Mouse (Mus musculus) embryonic facial prominence, embryonic 15.5 days (tissue): ENCODE measurements around the gene Gpha2. TPM values are rescaled to one million over a fixed set of nuclear protein-coding genes. Genes with fewer than 3 reads are reported as not detected.
A peak's percentile ranks its signal among the peaks of the same experiment; 100 is the strongest.

Experiments
- ATAC-seq: fragments of 200-750 bp; cut with Nextera tagmentation; 2 replicates; pipeline ENCODE4 v1.8.0; 2017; ENCODE audit warnings: low read depth, moderate TSS enrichment; ENCODE audit not compliant: insufficient number of reproducible peaks, low FRiP score, low TSS enrichment
- H3K27ac ChIP-seq: fragments of 300-500 bp; sonication (generic); replicated peaks from 2 replicates; pipeline ENCODE4 v1.5.1; 2015; ENCODE audit warnings: mild to moderate bottlenecking, inconsistent platforms
- H3K27me3 ChIP-seq: fragments of 300-500 bp; sonication (generic); 2 replicates; pipeline ENCODE4 v1.6.1; 2015; ENCODE audit warnings: inconsistent platforms
- H3K36me3 ChIP-seq: fragments of 300-500 bp; sonication (generic); 2 replicates; pipeline ENCODE4 v1.6.1; 2015; ENCODE audit warnings: mild to moderate bottlenecking, inconsistent platforms
- H3K4me1 ChIP-seq: fragments of 300-500 bp; sonication (generic); 2 replicates; pipeline ENCODE4 v1.6.1; 2015; ENCODE audit warnings: inconsistent platforms
- H3K4me2 ChIP-seq: fragments of 300-500 bp; sonication (generic); replicated peaks from 2 replicates; pipeline ENCODE4 v1.6.1; 2015; ENCODE audit warnings: mild to moderate bottlenecking, inconsistent platforms
- H3K4me3 ChIP-seq: fragments of 300-500 bp; sonication (generic); replicated peaks from 2 replicates; pipeline ENCODE4 v1.5.1; 2015; ENCODE audit warnings: mild to moderate bottlenecking, inconsistent platforms
- H3K9ac ChIP-seq: fragments of 300-500 bp; sonication (generic); 2 replicates; pipeline ENCODE4 v1.6.1; 2015; ENCODE audit warnings: inconsistent platforms
- H3K9me3 ChIP-seq: fragments of 300-500 bp; sonication (generic); replicated peaks from 2 replicates; pipeline ENCODE4 v1.6.1; 2016; ENCODE audit warnings: inconsistent platforms
- WGBS: fragments of 180-500 bp; shearing (Covaris S2); methylation state at CpG from one replicate; pipeline ENCODE4 v1.1.7; 2015; 5-methylcytosine and 5-hydroxymethylcytosine counted together
- polyA plus RNA-seq: library from polyadenylated mRNA; unstranded; fragments of >200 nt; fragmentation: Nextera tagmentation; extraction: Ambion mirVana; gene quantifications from 2 replicates; pipeline ENCODE4 v1.2.1, GENCODE M21; 2015

Gene Gpha2
- polyA plus RNA-seq, 1 experiment from 2014 or later = 3.3 TPM

- Histone ChIP-seq H3K4me1 (peaks cover 4% of the 10 kb centered on the region), H3K36me3 (peaks cover 15% of the 10 kb centered on the region), H3K9ac (no peak overlapping the region), H3K27me3 (no peaks in the 10 kb centered on the region), H3K9me3 (no peaks in the 10 kb centered on the region), H3K27ac (no peak overlapping the region), H3K4me3 (no peak overlapping the region), H3K4me2 (no peak overlapping the region)
- 66% methylated on average over 6 of the region's 6 CpGs for WGBS
- no peak for ATAC-seq
Observed at GRCm38 (mm10) chr19:6265727-6266182, 39.6 kb downstream of the Gpha2 start.

GRCm38 (mm10) chr19:6267306-6268169, 41.4 kb downstream of the Gpha2 start:
- WGBS = 68% methylated on average over 11 of the region's 11 CpGs
- Histone ChIP-seq H3K27ac (no peak overlapping the region), H3K9me3 (no peaks in the 10 kb centered on the region), H3K4me3 (no peak overlapping the region), H3K4me2 (no peak overlapping the region), H3K27me3 (no peaks in the 10 kb centered on the region; the same call in 1 of the 2 replicates), H3K4me1 (peaks cover 8% of the 10 kb centered on the region), H3K9ac (no peak overlapping the region), H3K36me3 (no peaks in the 10 kb centered on the region)
- no peak for ATAC-seq

- H3K4me1 ChIP-seq = peaks cover 8% of the 10 kb centered on the region
- 12% methylated on average over 8 of the region's 8 CpGs for WGBS
- H3K9ac ChIP-seq = no peak overlapping the region
- H3K4me2 ChIP-seq = no peak overlapping the region
- no peak overlapping the region for H3K27ac ChIP-seq
- no peaks in the 10 kb centered on the region for H3K9me3 ChIP-seq
- no peaks in the 10 kb centered on the region; the same call in 1 of the 2 replicates for H3K27me3 ChIP-seq
- H3K36me3 ChIP-seq = no peaks in the 10 kb centered on the region
- peak; percentile 52; the same call in 1 of the 2 replicates for ATAC-seq
- no peak overlapping the region for H3K4me3 ChIP-seq
Observed at GRCm38 (mm10) chr19:6268170-6268528, 42.0 kb downstream of the Gpha2 start.

- no peaks in the 10 kb centered on the region; the same call in 1 of the 2 replicates for H3K27me3 ChIP-seq
- H3K9ac ChIP-seq = no peak overlapping the region
- no peak overlapping the region for H3K4me2 ChIP-seq
- ATAC-seq = no peak
- H3K9me3 ChIP-seq = no peaks in the 10 kb centered on the region
- peaks cover 8% of the 10 kb centered on the region for H3K4me1 ChIP-seq
- WGBS = 72% methylated on average over 7 of the region's 7 CpGs
- H3K27ac ChIP-seq = no peak overlapping the region
- no peak overlapping the region for H3K4me3 ChIP-seq
- H3K36me3 ChIP-seq = no peaks in the 10 kb centered on the region
Observed at GRCm38 (mm10) chr19:6268670-6269132, 42.5 kb downstream of the Gpha2 start.

- Histone ChIP-seq H3K27me3 (no peaks in the 10 kb centered on the region; the same call in 1 of the 2 replicates), H3K9me3 (no peaks in the 10 kb centered on the region), H3K4me1 (peaks cover 8% of the 10 kb centered on the region), H3K4me2 (no peak overlapping the region), H3K9ac (no peak overlapping the region), H3K27ac (no peak overlapping the region), H3K4me3 (no peak overlapping the region), H3K36me3 (no peaks in the 10 kb centered on the region)
- WGBS = 87% methylated on average over 8 of the region's 8 CpGs
- ATAC-seq = no peak
Observed at GRCm38 (mm10) chr19:6269798-6270475, 43.8 kb downstream of the Gpha2 start.

- 58% methylated on average over 9 of the region's 9 CpGs for WGBS
Observed at GRCm38 (mm10) chr19:6270661-6271060, 44.5 kb downstream of the Gpha2 start.

GRCm38 (mm10) chr19:6271206-6271605, 45.0 kb downstream of the Gpha2 start:
- H3K4me1 ChIP-seq = peaks cover 19% of the 10 kb centered on the region
- 34% methylated on average over 8 of the region's 8 CpGs for WGBS
- no peak overlapping the region for H3K9ac ChIP-seq
- H3K4me2 ChIP-seq = no peak overlapping the region
- H3K4me3 ChIP-seq = no peak overlapping the region
- H3K27ac ChIP-seq = no peak overlapping the region
- H3K27me3 ChIP-seq = no peaks in the 10 kb centered on the region; the same call in 1 of the 2 replicates
- H3K9me3 ChIP-seq = no peaks in the 10 kb centered on the region
- H3K36me3 ChIP-seq = no peaks in the 10 kb centered on the region
- no peak for ATAC-seq

More at GRCm38 (mm10) chr19:6270661-6271060, 44.5 kb downstream of the Gpha2 start:
- Histone ChIP-seq H3K36me3 (no peaks in the 10 kb centered on the region), H3K4me2 (no peak overlapping the region), H3K4me3 (no peak overlapping the region), H3K4me1 (peaks cover 14% of the 10 kb centered on the region), H3K9me3 (no peaks in the 10 kb centered on the region), H3K27me3 (no peaks in the 10 kb centered on the region; the same call in 1 of the 2 replicates), H3K9ac (no peak overlapping the region), H3K27ac (no peak overlapping the region)
- ATAC-seq = no peak

- Histone ChIP-seq H3K36me3 (no peaks in the 10 kb centered on the region), H3K27ac (no peak overlapping the region), H3K9ac (no peak overlapping the region), H3K27me3 (no peaks in the 10 kb centered on the region; the same call in 1 of the 2 replicates), H3K4me1 (peaks cover 19% of the 10 kb centered on the region), H3K4me2 (no peak overlapping the region), H3K9me3 (no peaks in the 10 kb centered on the region), H3K4me3 (no peak overlapping the region)
- WGBS = 58% methylated on average over 7 of the region's 7 CpGs
- no peak for ATAC-seq
Observed at GRCm38 (mm10) chr19:6272053-6272452, 45.9 kb downstream of the Gpha2 start.

GRCm38 (mm10) chr19:6272738-6273137, 46.6 kb downstream of the Gpha2 start:
- Histone ChIP-seq H3K4me3 (no peak overlapping the region), H3K27ac (no peak overlapping the region), H3K4me2 (no peak overlapping the region), H3K27me3 (no peaks in the 10 kb centered on the region; the same call in 1 of the 2 replicates), H3K36me3 (no peaks in the 10 kb centered on the region), H3K9ac (no peak overlapping the region), H3K4me1 (peaks cover 22% of the 10 kb centered on the region), H3K9me3 (no peaks in the 10 kb centered on the region)
- 76% methylated on average over 4 of the region's 4 CpGs for WGBS
- no peak for ATAC-seq

GRCm38 (mm10) chr19:6273592-6273991, 47.4 kb downstream of the Gpha2 start:
- H3K36me3 ChIP-seq = no peaks in the 10 kb centered on the region
- no peak overlapping the region for H3K4me2 ChIP-seq
- ATAC-seq = no peak
- WGBS = 86% methylated on average over 4 of the region's 4 CpGs
- peaks cover 26% of the 10 kb centered on the region for H3K4me1 ChIP-seq
- no peak overlapping the region for H3K27ac ChIP-seq
- H3K9me3 ChIP-seq = no peaks in the 10 kb centered on the region
- H3K9ac ChIP-seq = no peak overlapping the region
- no peak overlapping the region for H3K4me3 ChIP-seq
- no peaks in the 10 kb centered on the region; the same call in 1 of the 2 replicates for H3K27me3 ChIP-seq

- H3K36me3 ChIP-seq = no peaks in the 10 kb centered on the region
Observed at GRCm38 (mm10) chr19:6273998-6274608, 47.9 kb downstream of the Gpha2 start.

More at GRCm38 (mm10) chr19:6273998-6274608, 47.9 kb downstream of the Gpha2 start:
- H3K4me2 ChIP-seq = no peak overlapping the region
- ATAC-seq = no peak
- no peak overlapping the region for H3K4me3 ChIP-seq
- H3K4me1 ChIP-seq = peaks cover 31% of the 10 kb centered on the region
- H3K9ac ChIP-seq = no peak overlapping the region
- 88% methylated on average over 13 of the region's 13 CpGs for WGBS
- no peaks in the 10 kb centered on the region for H3K9me3 ChIP-seq
- H3K27ac ChIP-seq = no peak overlapping the region
- no peaks in the 10 kb centered on the region; the same call in 1 of the 2 replicates for H3K27me3 ChIP-seq
